Mouse (Mus musculus) MEL (cell line): ENCODE data around the gene Tbxa2r. TPM values are rescaled to one million over a fixed set of nuclear protein-coding genes. Genes with fewer than 3 reads are reported as not detected.

Experiments used
- DNase-seq: peaks from one replicate; pipeline ENCODE4 v3.0.0; 2011; ENCODE audit warnings: low read depth, low spot score
- H3K27ac ChIP-seq: 2 replicates; pipeline ENCODE4 v1.5.1; 2012; ENCODE audit warnings: low read depth, mild to moderate bottlenecking, control low read depth, low read length, moderate library complexity; ENCODE audit not compliant: control insufficient read depth
- H3K27me3 ChIP-seq, 2 experiments: fragments of 150-350 bp in 1 of 2; sonication (generic) in 1 of 2; 2 replicates each; pipeline ENCODE4 v1.6.1; 2012; ENCODE audit warnings: low read length in 2 of 2, mild to moderate bottlenecking in 2 of 2, improper control_type of control experiment in 1 of 2, moderate library complexity in 1 of 2; ENCODE audit not compliant: insufficient read depth in 2 of 2, control insufficient read depth in 1 of 2
- H3K36me3 ChIP-seq, 2 experiments: 2 replicates each; pipeline ENCODE4 v1.6.1; 2012 to 2014; ENCODE audit warnings: low read length in 2 of 2, improper control_type of control experiment in 1 of 2, inconsistent platforms in 1 of 2, mild to moderate bottlenecking in 1 of 2; ENCODE audit not compliant: insufficient read depth in 2 of 2, control insufficient read depth in 1 of 2
- H3K4me1 ChIP-seq, 2 experiments: fragments of 150-350 bp in 1 of 2; sonication (generic) in 1 of 2; 2 replicates each; pipeline ENCODE4 v1.6.1; 2012; ENCODE audit warnings: low read length in 2 of 2, improper control_type of control experiment in 1 of 2, mild to moderate bottlenecking in 1 of 2; ENCODE audit not compliant: insufficient read depth in 2 of 2, control insufficient read depth in 1 of 2
- H3K4me3 ChIP-seq, 2 experiments: fragments of 150-350 bp in 1 of 2; sonication (generic) in 1 of 2; 2 replicates each; pipeline ENCODE4 v1.5.1; 2012; ENCODE audit warnings: low read depth in 2 of 2, low read length in 2 of 2, mild to moderate bottlenecking in 2 of 2, moderate library complexity in 2 of 2, control low read depth in 1 of 2, improper control_type of control experiment in 1 of 2; ENCODE audit not compliant: control insufficient read depth in 1 of 2, insufficient read depth in 1 of 2
- H3K79me2 ChIP-seq: 2 replicates; pipeline ENCODE4 v1.6.1; 2012; ENCODE audit warnings: mild to moderate bottlenecking, low read length, moderate library complexity; ENCODE audit not compliant: control insufficient read depth, poor library complexity, insufficient read depth
- H3K9ac ChIP-seq: 2 replicates; pipeline ENCODE4 v1.6.1; 2012; ENCODE audit warnings: low read depth, mild to moderate bottlenecking, control low read depth, low read length, moderate library complexity; ENCODE audit not compliant: control insufficient read depth, poor library complexity, severe bottlenecking
- H3K9me3 ChIP-seq: fragments of 150-350 bp; sonication (generic); replicated peaks from 2 replicates; pipeline ENCODE4 v1.6.1; 2012; ENCODE audit warnings: mild to moderate bottlenecking, low read length, improper control_type of control experiment, moderate library complexity; ENCODE audit not compliant: insufficient read depth
- CHD1 ChIP-seq: IDR thresholded peaks from 2 replicates; pipeline ENCODE4 v1.6.1; 2012; ENCODE audit warnings: low read depth, mild to moderate bottlenecking, inconsistent platforms, low read length, improper control_type of control experiment
- EP300 ChIP-seq, 2 experiments: IDR thresholded peaks; 2 replicates each; pipeline ENCODE4 v1.6.1; 2011; ENCODE audit warnings: improper control_type of control experiment in 2 of 2, low read length in 2 of 2, low read depth in 1 of 2, mild to moderate bottlenecking in 1 of 2
- GATA1 ChIP-seq: IDR thresholded peaks from 2 replicates; pipeline ENCODE4 v1.6.1; 2011; ENCODE audit warnings: low read depth, low read length, improper control_type of control experiment
- MAX ChIP-seq: IDR thresholded peaks from 2 replicates; pipeline ENCODE4 v1.6.1; 2011; ENCODE audit warnings: low read length, improper control_type of control experiment
- MXI1 ChIP-seq: IDR thresholded peaks from 2 replicates; pipeline ENCODE4 v1.6.1; 2011; ENCODE audit warnings: mild to moderate bottlenecking, low read depth, low read length, improper control_type of control experiment
- MYC ChIP-seq: IDR thresholded peaks from 2 replicates; pipeline ENCODE4 v1.6.1; 2011; ENCODE audit warnings: low read depth, mild to moderate bottlenecking, low read length, improper control_type of control experiment, moderate library complexity
- NELFE ChIP-seq: IDR thresholded peaks from 2 replicates; pipeline ENCODE4 v1.6.1; 2011; ENCODE audit warnings: low read depth, low read length, improper control_type of control experiment
- POLR2A ChIP-seq, 2 experiments: IDR thresholded peaks; 2 replicates each; pipeline ENCODE4 v1.6.1; 2011 to 2012; ENCODE audit warnings: low read length in 2 of 2, mild to moderate bottlenecking in 2 of 2, control low read depth in 1 of 2, improper control_type of control experiment in 1 of 2, low read depth in 1 of 2, moderate library complexity in 1 of 2; ENCODE audit not compliant: control insufficient read depth in 1 of 2, insufficient read depth in 1 of 2, poor library complexity in 1 of 2
- SMC3 ChIP-seq: IDR thresholded peaks from 2 replicates; pipeline ENCODE4 v1.6.1; 2011; ENCODE audit warnings: low read depth, low read length, improper control_type of control experiment
- TBP ChIP-seq: IDR thresholded peaks from 2 replicates; pipeline ENCODE4 v1.8.0; 2011; ENCODE audit warnings: low read depth, low read length, improper control_type of control experiment
- USF1 ChIP-seq: IDR thresholded peaks from 2 replicates; pipeline ENCODE4 v1.6.1; 2014; ENCODE audit warnings: low read depth, mild to moderate bottlenecking, inconsistent platforms, low read length, improper control_type of control experiment, moderate library complexity
- ZC3H11A ChIP-seq: IDR thresholded peaks from 2 replicates; pipeline ENCODE4 v1.6.1; 2012; ENCODE audit warnings: low read depth, mild to moderate bottlenecking, inconsistent platforms, low read length, improper control_type of control experiment
- ZMIZ1 ChIP-seq: IDR thresholded peaks from 2 replicates; pipeline ENCODE4 v1.6.1; 2012; ENCODE audit warnings: low read depth, mild to moderate bottlenecking, inconsistent platforms, low read length, improper control_type of control experiment, moderate library complexity
- ZNF384 ChIP-seq: IDR thresholded peaks from 2 replicates; pipeline ENCODE4 v1.6.1; 2012; ENCODE audit warnings: low read depth, mild to moderate bottlenecking, inconsistent platforms, low read length, improper control_type of control experiment
- polyA plus RNA-seq, 2 experiments: library from polyadenylated mRNA; stranded (reverse) in 1 of 2; unstranded in 1 of 2; fragments of >175 nt in 1 of 2; fragments of >200 nt in 1 of 2; gene quantifications; 2 replicates each; pipeline versions ENCODE4 v1.2.1 to v1.2.4; 2012; ENCODE audit warnings: low replicate concordance in 2 of 2, low read depth in 1 of 2; ENCODE audit not compliant: insufficient read length in 2 of 2, insufficient read depth in 1 of 2, missing spikeins in 1 of 2
- total RNA-seq: library from RNA; depleted of rRNA; stranded (reverse); fragments of 300-350 nt; gene quantifications from 2 replicates; pipeline ENCODE4 v1.2.3, GENCODE M21; 2012

The Tbxa2r gene
- total and polyA plus RNA-seq, 3 experiments: 0.31 TPM; not detected in 2

- no peak overlapping the region for H3K4me3 ChIP-seq
- peaks cover 12 to 32% of the 10 kb centered on the region in 2 experiments for H3K4me1 ChIP-seq
Observed at GRCm38 (mm10) chr10:81289811-81290210, 38.7 kb upstream of the Tbxa2r start.

GRCm38 (mm10) chr10:81290698-81291460, 37.7 kb upstream of the Tbxa2r start:
- Histone ChIP-seq H3K4me1 (peaks cover 13 to 39% of the 10 kb centered on the region in 2 experiments), H3K4me3 (no peak overlapping the region), H3K36me3 (peaks cover 0 to 26% of the 10 kb centered on the region in 2 experiments; a peak in 2 of 4 replicates), H3K79me2 (peaks cover 28% of the 10 kb centered on the region), H3K27me3 (no peaks in the 10 kb centered on the region), H3K9me3 (no peaks in the 10 kb centered on the region), H3K9ac (no peak overlapping the region), H3K27ac (peak overlapping the region; percentile 82)
- no peak for DNase-seq
- TF ChIP-seq MXI1: no peak
- no peak for TF ChIP-seq ZMIZ1
- no peak for TF ChIP-seq ZC3H11A
- TF ChIP-seq MAX: no peak

More at GRCm38 (mm10) chr10:81289811-81290210, 38.7 kb upstream of the Tbxa2r start:
- DNase-seq: no peak
- TF ChIP-seq USF1 (no peak), TBP (no peak), ZNF384 (no peak), POLR2A (IDR thresholded peaks at IDR 0.05; ENCODE audit: control insufficient read depth in 1 of 2, insufficient read depth in 1 of 2, low read depth in 1 of 2, low read length in 2 of 2, poor library complexity in 1 of 2) (no peak), CHD1 (no peak), ZMIZ1 (no peak), NELFE (no peak), MYC (no peak), EP300 (IDR thresholded peaks at IDR 0.05; ENCODE audit: low read depth in 1 of 2, low read length in 2 of 2) (no peak), GATA1 (no peak), SMC3 (no peak)
- TF ChIP-seq, all 39 proteins: peak for 0
- H3K27me3 ChIP-seq: no peaks in the 10 kb centered on the region
- H3K9ac ChIP-seq: no peak overlapping the region
- H3K27ac ChIP-seq: no peak overlapping the region
- no peaks in the 10 kb centered on the region for H3K9me3 ChIP-seq
- H3K36me3 ChIP-seq: peaks cover 0 to 26% of the 10 kb centered on the region in 2 experiments; a peak in 2 of 4 replicates
- H3K79me2 ChIP-seq: peaks cover 17% of the 10 kb centered on the region
